Mouse (Mus musculus) hindbrain, embryonic 12.5 days (tissue): ENCODE results near the gene Fzd10. TPM values are rescaled to one million over a fixed set of nuclear protein-coding genes. Genes with fewer than 3 reads are reported as not detected.

ENCODE experiments used
- ATAC-seq: fragments of 200-750 bp; cut with Nextera tagmentation; 2 replicates; pipeline ENCODE4 v1.8.0; 2017; ENCODE audit warnings: moderate TSS enrichment; ENCODE audit not compliant: low FRiP score
- H3K27ac ChIP-seq: fragments of 300-500 bp; sonication (generic); 2 replicates; pipeline ENCODE4 v1.5.1; 2016; ENCODE audit warnings: mild to moderate bottlenecking
- H3K27me3 ChIP-seq: fragments of 300-500 bp; sonication (generic); 2 replicates; pipeline ENCODE4 v1.6.1; 2016; ENCODE audit warnings: mild to moderate bottlenecking
- H3K36me3 ChIP-seq: fragments of 300-500 bp; sonication (generic); 2 replicates; pipeline ENCODE4 v1.6.1; 2016; ENCODE audit warnings: mild to moderate bottlenecking
- H3K4me1 ChIP-seq: fragments of 300-500 bp; sonication (generic); 2 replicates; pipeline ENCODE4 v1.6.1; 2016
- H3K4me2 ChIP-seq: fragments of 300-500 bp; sonication (generic); replicated peaks from 2 replicates; pipeline ENCODE4 v1.6.1; 2016; ENCODE audit warnings: mild to moderate bottlenecking
- H3K4me3 ChIP-seq: fragments of 300-500 bp; sonication (generic); 2 replicates; pipeline ENCODE4 v1.5.1; 2016; ENCODE audit warnings: mild to moderate bottlenecking
- H3K9ac ChIP-seq: fragments of 300-500 bp; sonication (generic); 2 replicates; pipeline ENCODE4 v1.6.1; 2016; ENCODE audit warnings: mild to moderate bottlenecking, moderate library complexity
- H3K9me3 ChIP-seq: fragments of 300-500 bp; sonication (generic); replicated peaks from 2 replicates; pipeline ENCODE4 v1.6.1; 2016; ENCODE audit warnings: mild to moderate bottlenecking
- WGBS: fragments of 180-500 bp; shearing (Covaris S2); methylation state at CpG from one replicate; pipeline ENCODE4 v1.1.7; 2016; 5-methylcytosine and 5-hydroxymethylcytosine counted together
- polyA plus RNA-seq: library from polyadenylated mRNA; unstranded; fragments of >200 nt; fragmentation: Nextera tagmentation; extraction: Ambion mirVana; gene quantifications from 2 replicates; pipeline ENCODE4 v1.2.1, GENCODE M21; 2016

Fzd10 gene
- polyA plus RNA-seq, 1 experiment from 2014 or later, result 16.5 TPM

DNA sequence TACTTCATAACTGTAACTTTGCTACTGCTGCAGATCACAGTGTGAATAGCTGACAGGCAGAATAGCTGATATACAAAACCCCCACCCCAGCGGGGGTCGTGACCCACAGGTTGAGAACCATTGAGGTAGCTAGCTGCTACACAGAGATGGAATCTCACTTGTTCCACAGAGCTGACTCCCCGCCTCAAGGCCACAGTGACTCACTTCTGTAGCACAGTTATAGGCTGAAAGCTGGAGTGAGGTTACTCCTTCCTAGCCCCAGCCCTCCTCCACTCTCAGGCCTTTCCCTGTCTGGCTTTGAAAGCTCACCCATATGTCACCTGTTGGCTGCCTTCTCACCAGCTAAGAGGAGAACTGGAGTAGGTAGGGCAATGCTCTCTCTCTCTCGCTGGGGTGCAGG lies 19.7 kb upstream of the Fzd10 start:
- ATAC-seq, result 0 out of 2 replicates have a peak, but pooled peaks have one; percentile 19
- Histone ChIP-seq H3K4me2 (no peak overlapping the region), H3K36me3 (no peaks in the 10 kb centered on the region; the same call in 1 of the 2 replicates), H3K4me3 (no peak overlapping the region), H3K27me3 (0 out of 2 replicates have a peak, but pooled peaks cover 4% of the 10 kb centered on the region), H3K27ac (no peak overlapping the region), H3K4me1 (peaks cover 18% of the 10 kb centered on the region), H3K9me3 (no peaks in the 10 kb centered on the region), H3K9ac (no peak overlapping the region)
- whole genome bisulfite sequencing, result 49% methylated on average over 4 of the region's 4 CpGs

DNA sequence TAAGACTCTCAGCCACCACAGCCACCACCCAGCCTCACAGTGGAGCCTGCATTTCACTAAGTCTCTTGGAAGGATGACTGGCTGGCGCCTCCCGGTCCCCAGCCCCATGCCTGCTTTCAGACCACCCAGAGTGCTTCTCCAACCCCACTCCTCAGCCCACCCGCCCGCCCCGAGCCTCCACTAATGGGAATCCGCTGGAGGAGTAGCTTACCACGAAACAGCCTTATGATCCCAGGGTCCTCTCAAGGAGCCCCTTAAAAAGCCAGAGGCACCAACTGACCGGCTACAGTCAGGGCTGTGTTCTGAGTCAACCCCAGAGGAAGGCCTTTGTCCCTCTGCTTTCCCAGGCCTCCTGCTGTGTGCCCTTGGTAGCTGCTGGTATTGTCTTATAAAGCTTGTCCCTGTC lies 19.1 kb upstream of the Fzd10 start:
- Histone ChIP-seq H3K9me3 (no peaks in the 10 kb centered on the region), H3K4me2 (no peak overlapping the region), H3K9ac (no peak overlapping the region), H3K36me3 (no peaks in the 10 kb centered on the region; the same call in 1 of the 2 replicates), H3K4me1 (peaks cover 18% of the 10 kb centered on the region), H3K4me3 (no peak overlapping the region), H3K27me3 (0 out of 2 replicates have a peak, but pooled peaks cover 4% of the 10 kb centered on the region), H3K27ac (peak overlapping the region; percentile 18; the same call in 1 of the 2 replicates)
- 18% methylated on average over 8 of the region's 8 CpGs for WGBS
- peak; percentile 38; the same call in 1 of the 2 replicates for ATAC-seq

DNA sequence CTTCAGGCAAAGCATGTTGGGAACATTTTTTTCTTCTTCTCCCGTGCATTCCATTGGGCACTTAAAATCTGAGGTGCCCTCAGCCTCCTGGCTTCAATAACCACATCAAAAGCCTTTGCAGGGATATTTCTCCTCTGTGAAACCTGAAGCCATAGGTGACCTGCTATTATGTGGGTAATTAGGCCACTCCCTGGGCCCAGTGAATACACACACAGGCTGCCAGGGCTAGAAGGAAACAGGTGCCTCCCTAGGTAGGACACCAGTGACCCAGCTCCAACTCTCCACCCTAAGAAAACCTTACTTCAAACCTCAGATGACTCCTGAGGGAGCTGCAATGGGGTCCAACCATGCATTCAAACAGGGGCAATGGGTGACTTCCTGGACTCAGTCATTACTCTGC lies 11.4 kb upstream of the Fzd10 start:
- Histone ChIP-seq H3K9me3 (0 out of 2 replicates have a peak, but pooled peaks cover 4% of the 10 kb centered on the region), H3K4me2 (no peak overlapping the region), H3K27me3 (peaks cover 5% of the 10 kb centered on the region; the same call in 1 of the 2 replicates), H3K4me3 (no peak overlapping the region), H3K36me3 (no peaks in the 10 kb centered on the region), H3K27ac (no peak overlapping the region), H3K9ac (no peak overlapping the region), H3K4me1 (no peaks in the 10 kb centered on the region)
- ATAC-seq, result no peak
- WGBS, result 72% methylated on average over 1 of the region's 1 CpGs

DNA sequence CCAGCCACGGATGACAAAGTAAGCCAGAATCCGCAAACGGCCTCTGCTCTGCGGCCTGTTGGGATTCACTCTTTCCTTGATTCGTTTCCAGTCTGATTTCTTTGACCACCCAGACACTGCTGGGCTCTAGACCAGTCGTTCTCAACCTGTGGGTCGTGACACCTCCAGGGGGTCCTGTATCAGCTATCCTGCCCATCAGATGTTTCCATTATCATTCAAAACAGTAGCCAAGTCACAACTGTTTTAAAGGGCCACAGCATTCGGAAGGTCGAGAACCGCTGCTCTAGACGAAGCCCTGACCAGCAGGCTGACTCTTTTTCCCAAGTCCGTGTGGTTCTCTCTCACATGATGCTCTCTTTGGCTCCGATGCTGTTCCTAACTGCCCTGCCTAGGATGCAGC lies 7.2 kb upstream of the Fzd10 start:
- ATAC-seq, result no peak
- Histone ChIP-seq H3K4me1 (peaks cover 17% of the 10 kb centered on the region), H3K27ac (no peak overlapping the region), H3K27me3 (peaks cover 6% of the 10 kb centered on the region; the same call in 1 of the 2 replicates), H3K4me2 (no peak overlapping the region), H3K9me3 (0 out of 2 replicates have a peak, but pooled peaks cover 4% of the 10 kb centered on the region), H3K36me3 (no peaks in the 10 kb centered on the region), H3K9ac (no peak overlapping the region), H3K4me3 (no peak overlapping the region)
- 86% methylated on average over 13 of the region's 13 CpGs for WGBS

DNA sequence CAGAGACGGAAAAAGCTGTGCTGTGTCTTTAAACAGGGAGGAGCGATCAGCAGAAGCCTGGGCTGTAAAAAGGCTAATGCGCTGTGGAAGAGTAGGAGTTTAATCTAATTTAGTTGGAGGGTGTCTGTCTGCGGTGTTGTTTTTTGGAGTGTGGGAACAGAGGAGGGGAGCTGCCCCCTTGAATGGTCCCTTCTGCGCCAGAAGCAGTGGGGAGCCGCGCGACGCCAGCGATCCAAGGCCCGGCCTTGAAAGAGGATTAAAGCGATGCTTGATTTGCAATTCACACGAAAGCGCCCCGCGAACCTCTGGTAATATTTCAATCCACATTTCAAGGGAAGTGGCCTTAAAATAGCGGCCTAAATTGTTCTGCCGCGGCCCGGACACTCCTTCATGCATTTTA lies 3.8 kb upstream of the Fzd10 start:
- under 1% methylated on average over 20 of the region's 20 CpGs for WGBS
- Histone ChIP-seq H3K9me3 (no peaks in the 10 kb centered on the region), H3K27me3 (peaks cover 14% of the 10 kb centered on the region), H3K9ac (peak overlapping the region; percentile 39), H3K27ac (peak overlapping the region; percentile 75), H3K4me2 (peak overlapping the region; percentile 92), H3K36me3 (no peaks in the 10 kb centered on the region), H3K4me3 (peak overlapping the region; percentile 33), H3K4me1 (peaks cover 46% of the 10 kb centered on the region)
- ATAC-seq, result peak; percentile 36

DNA sequence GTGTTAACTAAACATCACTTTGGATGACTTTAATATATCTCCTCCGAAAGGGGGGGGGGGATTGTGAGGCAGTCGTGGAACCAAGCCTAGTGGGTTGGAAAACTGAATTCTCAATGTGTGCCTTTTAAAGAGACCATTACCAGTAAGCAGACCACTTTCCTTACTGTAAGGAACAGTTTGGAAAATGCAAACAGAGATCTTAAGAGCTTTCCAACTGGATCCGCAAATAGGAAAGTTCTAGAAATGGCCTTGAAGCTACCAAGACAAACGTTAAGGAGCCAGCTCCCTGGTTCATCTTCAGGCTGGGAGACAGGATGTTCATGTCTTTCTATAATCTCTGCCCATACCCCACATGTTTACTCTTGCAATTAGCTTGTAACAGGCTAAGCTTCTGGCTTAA lies 3.3 kb upstream of the Fzd10 start:
- H3K27me3 ChIP-seq, result peaks cover 19% of the 10 kb centered on the region
- 10% methylated on average over 4 of the region's 4 CpGs for WGBS
- 0 out of 2 replicates have a peak overlapping the region, but pooled peaks have one; percentile 39 for H3K9ac ChIP-seq
- H3K4me2 ChIP-seq, result peak overlapping the region; percentile 92
- no peaks in the 10 kb centered on the region for H3K9me3 ChIP-seq
- peak overlapping the region; percentile 75 for H3K27ac ChIP-seq
- no peaks in the 10 kb centered on the region for H3K36me3 ChIP-seq
- peak overlapping the region; percentile 33 for H3K4me3 ChIP-seq
- H3K4me1 ChIP-seq, result peaks cover 51% of the 10 kb centered on the region
- ATAC-seq, result no peak

DNA sequence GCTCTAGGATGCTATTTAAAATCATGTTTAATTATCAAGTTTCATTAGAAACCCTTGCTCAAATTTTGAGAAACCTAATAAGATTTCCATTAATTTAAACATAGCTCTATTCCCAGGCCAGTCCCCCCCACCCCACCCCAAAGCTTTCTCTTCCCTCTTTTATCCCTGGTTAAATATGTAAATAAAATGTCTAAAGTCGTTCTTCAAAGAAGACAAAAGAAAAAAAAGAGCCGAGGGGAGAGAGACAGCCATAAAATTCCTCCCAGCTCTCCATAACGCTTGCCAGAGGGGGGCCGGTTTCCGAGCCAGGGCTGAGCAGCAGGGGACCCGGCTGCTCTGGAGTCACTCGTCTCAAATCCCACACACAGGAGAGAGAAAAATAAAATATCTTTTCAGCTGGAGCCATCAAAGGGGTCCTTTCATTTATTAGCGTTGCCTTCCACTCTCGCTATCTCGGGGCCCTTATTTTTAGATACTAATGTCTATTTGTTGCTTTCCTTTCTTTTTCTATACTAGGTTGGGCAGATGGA lies 2.4 kb upstream of the Fzd10 start:
- peaks cover 58% of the 10 kb centered on the region for H3K4me1 ChIP-seq
- H3K9me3 ChIP-seq, result no peaks in the 10 kb centered on the region
- peak overlapping the region; percentile 92 for H3K4me2 ChIP-seq
- H3K36me3 ChIP-seq, result no peaks in the 10 kb centered on the region
- peak overlapping the region; percentile 80; the same call in 1 of the 2 replicates for H3K9ac ChIP-seq
- WGBS, result under 1% methylated on average over 10 of the region's 10 CpGs
- peaks cover 24% of the 10 kb centered on the region for H3K27me3 ChIP-seq
- peak overlapping the region; percentile 79 for H3K4me3 ChIP-seq
- peak overlapping the region; percentile 87 for H3K27ac ChIP-seq
- no peak for ATAC-seq

DNA sequence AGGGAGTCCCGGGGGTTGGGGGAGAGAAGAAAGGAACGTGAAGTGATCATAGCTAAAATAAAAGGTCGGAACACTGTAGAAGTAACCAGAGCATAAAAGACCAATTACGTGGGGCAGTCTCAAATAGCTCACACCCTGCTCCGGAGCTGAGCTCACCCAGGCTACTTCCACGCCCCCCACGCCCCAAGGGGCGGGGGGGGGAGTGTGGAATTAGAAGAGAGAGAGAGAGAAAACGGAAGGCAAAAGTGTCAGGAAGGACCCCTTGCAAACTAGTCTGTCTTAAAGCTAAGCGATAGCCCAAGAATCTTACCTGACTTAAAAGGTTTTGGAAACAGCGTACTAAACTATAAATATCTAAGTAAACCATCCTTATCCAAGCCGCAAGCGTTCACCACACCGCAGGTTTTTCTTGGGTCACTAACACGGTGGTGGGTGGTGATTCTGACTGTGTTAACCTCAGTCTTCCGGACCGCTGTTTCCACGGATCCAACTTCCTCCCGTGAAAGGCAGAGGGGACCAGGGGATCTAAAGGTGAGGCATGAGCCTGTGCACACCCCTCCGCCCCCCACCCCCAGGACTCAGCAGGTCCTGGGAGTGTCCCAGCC lies 1.8 kb upstream of the Fzd10 start:
- H3K4me1 ChIP-seq, result peaks cover 62% of the 10 kb centered on the region
- under 1% methylated on average over 20 of the region's 20 CpGs for WGBS

DNA sequence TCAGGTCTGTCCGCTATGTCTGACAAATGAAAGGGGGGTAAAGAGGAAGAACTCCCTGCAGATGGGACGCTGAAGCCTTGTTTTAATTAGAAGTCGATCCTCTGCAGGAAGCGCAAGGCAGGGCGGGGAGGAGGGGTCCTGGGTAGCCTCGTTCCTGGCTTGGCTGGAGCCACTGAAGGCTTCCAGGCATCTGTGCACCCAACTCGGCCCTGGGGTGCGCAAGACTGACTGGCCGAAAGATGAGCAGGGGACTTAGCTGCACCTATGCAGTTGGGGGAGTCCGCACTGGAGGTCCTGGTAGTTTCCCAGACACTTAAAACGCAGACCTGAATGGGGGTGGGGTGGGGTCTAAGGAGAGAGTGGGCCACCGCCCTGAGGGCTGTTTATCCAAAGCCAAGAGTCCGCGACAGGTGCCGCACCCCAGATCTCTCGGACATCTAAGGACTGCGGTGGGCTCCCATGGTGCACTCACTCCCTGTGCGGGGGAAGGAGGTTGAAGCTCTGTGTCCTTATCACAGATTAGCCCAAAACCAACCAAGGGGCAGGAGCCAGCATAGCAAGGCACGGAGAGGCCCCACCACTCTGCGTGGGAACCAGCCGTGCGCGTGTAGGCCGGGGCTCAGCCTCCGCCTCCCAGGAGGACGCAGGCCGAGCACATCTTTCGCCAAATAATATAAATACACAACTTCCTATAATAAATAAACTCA lies 1.1 kb upstream of the Fzd10 start:
- peak; percentile 19 for ATAC-seq
- peaks cover 69% of the 10 kb centered on the region for H3K4me1 ChIP-seq
- under 1% methylated on average over 28 of the region's 28 CpGs for WGBS

More for the DNA sequence above, 1.8 kb upstream of the Fzd10 start:
- peak overlapping the region; percentile 79 for H3K4me3 ChIP-seq
- peaks cover 23% of the 10 kb centered on the region for H3K27me3 ChIP-seq
- no peaks in the 10 kb centered on the region for H3K36me3 ChIP-seq
- ATAC-seq, result no peak; the same call in 1 of the 2 replicates
- peak overlapping the region; percentile 87 for H3K27ac ChIP-seq
- peak overlapping the region; percentile 92 for H3K4me2 ChIP-seq
- no peaks in the 10 kb centered on the region for H3K9me3 ChIP-seq
- peak overlapping the region; percentile 80 for H3K9ac ChIP-seq

DNA sequence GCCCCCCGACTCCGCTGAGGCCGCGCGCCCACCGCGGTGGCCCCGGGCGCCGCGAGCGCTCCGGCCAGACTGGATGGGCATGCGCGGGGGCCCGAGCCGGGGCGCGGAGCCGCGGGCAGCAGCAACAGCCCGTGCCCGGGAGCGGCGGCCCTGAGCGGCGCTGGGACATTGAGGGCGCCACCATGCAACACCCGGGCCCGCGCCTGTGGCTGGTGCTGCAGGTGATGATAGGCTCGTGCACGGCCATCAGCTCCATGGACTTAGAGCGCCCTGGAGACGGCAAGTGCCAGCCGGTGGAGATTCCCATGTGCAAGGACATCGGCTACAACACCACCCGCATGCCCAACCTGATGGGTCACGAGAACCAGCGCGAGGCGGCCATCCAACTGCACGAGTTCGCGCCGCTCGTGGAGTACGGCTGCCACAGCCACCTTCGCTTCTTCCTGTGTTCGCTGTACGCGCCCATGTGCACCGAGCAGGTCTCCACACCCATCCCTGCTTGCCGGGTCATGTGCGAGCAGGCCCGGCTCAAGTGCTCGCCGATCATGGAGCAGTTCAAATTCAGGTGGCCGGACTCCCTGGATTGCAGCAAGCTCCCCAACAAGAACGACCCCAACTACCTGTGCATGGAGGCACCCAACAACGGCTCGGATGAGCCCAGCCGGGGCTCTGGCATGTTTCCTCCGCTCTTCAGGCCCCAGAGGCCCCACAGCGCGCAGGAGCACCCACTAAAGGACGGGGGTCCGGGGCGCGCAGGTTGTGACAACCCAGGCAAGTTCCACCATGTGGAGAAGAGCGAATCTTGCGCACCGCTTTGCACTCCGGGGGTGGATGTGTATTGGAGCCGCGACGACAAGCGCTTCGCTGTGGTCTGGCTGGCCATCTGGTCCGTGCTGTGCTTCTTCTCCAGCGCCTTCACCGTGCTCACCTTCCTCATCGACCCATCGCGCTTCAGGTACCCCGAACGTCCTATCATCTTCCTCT lies 684 bp downstream of the Fzd10 start:
- ATAC-seq, result peak; percentile 29
- H3K27me3 ChIP-seq, result peaks cover 18% of the 10 kb centered on the region
- H3K4me1 ChIP-seq, result peaks cover 77% of the 10 kb centered on the region
- H3K27ac ChIP-seq, result peak overlapping the region; percentile 90
- no peaks in the 10 kb centered on the region for H3K9me3 ChIP-seq
- H3K4me2 ChIP-seq, result peak overlapping the region; percentile 92
- WGBS, result under 1% methylated on average over 83 of the region's 87 CpGs
- H3K36me3 ChIP-seq, result no peaks in the 10 kb centered on the region
- peak overlapping the region; percentile 80 for H3K9ac ChIP-seq
- peak overlapping the region; percentile 79 for H3K4me3 ChIP-seq

More for the DNA sequence above, 1.1 kb upstream of the Fzd10 start:
- peak overlapping the region; percentile 80 for H3K9ac ChIP-seq
- H3K9me3 ChIP-seq, result no peaks in the 10 kb centered on the region
- no peaks in the 10 kb centered on the region for H3K36me3 ChIP-seq
- H3K4me2 ChIP-seq, result peak overlapping the region; percentile 92
- H3K4me3 ChIP-seq, result peak overlapping the region; percentile 79
- peaks cover 18% of the 10 kb centered on the region for H3K27me3 ChIP-seq
- peak overlapping the region; percentile 87 for H3K27ac ChIP-seq

DNA sequence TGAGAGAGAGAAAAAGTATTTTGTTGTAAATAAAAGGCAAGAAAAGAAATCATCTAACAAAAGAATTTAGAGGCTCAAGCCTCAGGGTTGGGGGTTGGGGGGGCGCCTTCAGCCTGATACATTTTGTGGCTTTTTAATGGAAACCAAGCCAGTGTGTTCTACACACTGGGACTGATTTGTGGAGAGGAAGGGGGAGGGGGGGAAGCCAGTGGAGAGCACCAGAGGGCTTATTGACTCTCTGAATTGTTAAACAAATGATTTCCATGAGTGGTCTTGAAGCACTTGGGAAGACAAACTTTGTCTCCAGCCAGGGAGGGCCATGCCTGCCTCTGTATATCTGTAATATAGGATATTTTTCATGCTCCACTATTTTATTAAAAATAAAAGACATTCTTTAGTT lies 3.0 kb downstream of the Fzd10 start:
- H3K9ac ChIP-seq, result peak overlapping the region; percentile 42; the same call in 1 of the 2 replicates
- peaks cover 71% of the 10 kb centered on the region for H3K4me1 ChIP-seq
- no peak overlapping the region for H3K27ac ChIP-seq

More for the DNA sequence above, 3.0 kb downstream of the Fzd10 start:
- Histone ChIP-seq H3K9me3 (no peaks in the 10 kb centered on the region), H3K36me3 (no peaks in the 10 kb centered on the region), H3K27me3 (peaks cover 18% of the 10 kb centered on the region), H3K4me2 (peak overlapping the region; percentile 92), H3K4me3 (peak overlapping the region; percentile 79)
- no peak for ATAC-seq
- WGBS, result 26% methylated on average over 1 of the region's 1 CpGs
